Mouse (Mus musculus) ES-E14 (cell line): ENCODE results near the gene Clcnka. TPM values are rescaled to one million over a fixed set of nuclear protein-coding genes. Genes with fewer than 3 reads are reported as not detected.

Source experiments
- DNase-seq: peaks from one replicate; pipeline ENCODE4 v3.0.0-alpha.2; 2013; ENCODE audit warnings: low read depth, low spot score
- H3K27ac ChIP-seq: 2 replicates; pipeline ENCODE4 v1.5.1; 2012; ENCODE audit warnings: low read depth, mild to moderate bottlenecking, low read length, moderate library complexity, mixed read lengths; ENCODE audit not compliant: poor library complexity, insufficient read depth, severe bottlenecking
- H3K36me3 ChIP-seq: 2 replicates; pipeline ENCODE4 v1.6.1; 2012; ENCODE audit warnings: mild to moderate bottlenecking, low read length, moderate library complexity, mixed read lengths; ENCODE audit not compliant: control insufficient read depth, poor library complexity, insufficient read depth, severe bottlenecking
- H3K4me1 ChIP-seq, 2 experiments: fragments of 150-350 bp in 1 of 2; sonication (generic) in 1 of 2; 2 replicates each; pipeline ENCODE4 v1.6.1; 2012; ENCODE audit warnings: low read length in 2 of 2, mild to moderate bottlenecking in 1 of 2, mixed read lengths in 1 of 2; ENCODE audit not compliant: control insufficient read depth in 2 of 2, insufficient read depth in 2 of 2, poor library complexity in 1 of 2
- H3K4me3 ChIP-seq, 2 experiments: fragments of 150-350 bp in 1 of 2; sonication (generic) in 1 of 2; 2 replicates each; pipeline ENCODE4 v1.5.1; 2012; ENCODE audit warnings: low read length in 2 of 2, low read depth in 1 of 2, mild to moderate bottlenecking in 1 of 2, mixed read lengths in 1 of 2; ENCODE audit not compliant: insufficient read depth in 1 of 2, poor library complexity in 1 of 2, severe bottlenecking in 1 of 2
- H3K9ac ChIP-seq: 2 replicates; pipeline ENCODE4 v1.6.1; 2012; ENCODE audit warnings: low read depth, mild to moderate bottlenecking, low read length, mixed read lengths; ENCODE audit not compliant: poor library complexity, insufficient read depth, severe bottlenecking
- H3K9me3 ChIP-seq: fragments of 150-350 bp; sonication (generic); 2 replicates; pipeline ENCODE4 v1.6.1; 2012; ENCODE audit warnings: low read depth, mild to moderate bottlenecking, low read length; ENCODE audit not compliant: control insufficient read depth, insufficient read depth
- CHD2 ChIP-seq: IDR thresholded peaks from 2 replicates; pipeline ENCODE4 v1.6.1; 2014; ENCODE audit warnings: mild to moderate bottlenecking, low read depth, low read length, inconsistent platforms
- HCFC1 ChIP-seq: IDR thresholded peaks from 2 replicates; pipeline ENCODE4 v1.6.1; 2012; ENCODE audit warnings: low read length, inconsistent platforms, borderline replicate concordance; ENCODE audit not compliant: insufficient read depth
- MAFK ChIP-seq: IDR thresholded peaks from 2 replicates; pipeline ENCODE4 v1.6.1; 2014; ENCODE audit warnings: mild to moderate bottlenecking, low read depth, low read length, inconsistent platforms; ENCODE audit not compliant: insufficient read depth
- ZC3H11A ChIP-seq: IDR thresholded peaks from 2 replicates; pipeline ENCODE4 v1.6.1; 2012; ENCODE audit warnings: low read depth, mild to moderate bottlenecking, inconsistent platforms, low read length, borderline replicate concordance
- ZNF384 ChIP-seq: IDR thresholded peaks from 2 replicates; pipeline ENCODE4 v1.6.1; 2012; ENCODE audit warnings: low read depth, low read length, inconsistent platforms
- in situ Hi-C, 2 experiments: fragments of 600-800 bp; cut with MboI; formaldehyde crosslinking; loops; one replicate each; pipeline ENCODE4 v1.15.1; 2025; ENCODE audit warnings: low sequenced_read_pairs in 2 of 2, inconsistent platforms in 1 of 2; ENCODE audit not compliant: unreplicated experiment in 2 of 2
- total RNA-seq: library from RNA; depleted of rRNA; stranded (reverse); fragments of 300-350 nt; gene quantifications from 2 replicates; pipeline ENCODE4 v1.2.3, GENCODE M21; 2012

Clcnka gene
- total RNA-seq, 1 experiment: 0.62 TPM

DNA sequence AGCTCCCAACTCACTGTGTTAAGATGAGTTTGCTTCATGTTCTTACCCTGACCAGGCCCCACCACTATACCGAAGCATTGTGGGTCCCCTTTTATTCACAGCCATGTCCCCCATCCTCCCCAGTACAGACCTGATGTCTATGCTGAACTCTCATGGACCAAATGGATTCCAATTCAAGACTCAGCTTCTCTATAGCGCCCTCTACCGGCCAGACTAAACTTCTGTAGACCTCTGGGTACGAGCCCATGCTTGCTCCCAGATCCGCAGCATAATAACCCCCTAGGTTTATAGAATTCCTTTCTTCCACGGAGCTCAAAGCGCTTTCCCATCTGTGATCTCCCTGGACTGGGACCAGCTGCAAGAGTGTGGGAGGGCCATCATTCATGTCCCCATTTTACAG is 37.7 kb downstream of the Clcnka start:
- in situ Hi-C loops: loop anchor here in 1 of 2 experiments (5.0 kb wide), 1 partner anchor 84 kb away; no protein-coding TSS in a partner anchor
- Histone ChIP-seq H3K4me3 (no peak overlapping the region), H3K4me1 (peaks cover 5 to 31% of the 10 kb centered on the region in 2 experiments; a peak in 3 of 4 replicates), H3K9ac (0 out of 2 replicates have a peak overlapping the region, but pooled peaks have one; percentile 12), H3K9me3 (no peaks in the 10 kb centered on the region), H3K27ac (no peak overlapping the region), H3K36me3 (no peaks in the 10 kb centered on the region)
- TF ChIP-seq ZNF384 (no peak), ZC3H11A (peak; percentile 58; the same call in 1 of the 2 replicates), CHD2 (no peak), MAFK (no peak), HCFC1 (no peak)
- DNase-seq: peak; percentile 88

GRCm38 (mm10) chr4:141359222-141359621 is 39.3 kb downstream of the Clcnka start:
- TF ChIP-seq ZC3H11A (no peak), MAFK (no peak), ZNF384 (no peak), HCFC1 (no peak), CHD2 (no peak)
- Histone ChIP-seq H3K4me3 (no peak overlapping the region), H3K9me3 (no peaks in the 10 kb centered on the region), H3K9ac (no peak overlapping the region), H3K27ac (no peak overlapping the region), H3K4me1 (peaks cover 5 to 32% of the 10 kb centered on the region in 2 experiments; a peak in 3 of 4 replicates), H3K36me3 (no peaks in the 10 kb centered on the region)
- no peak for DNase-seq
- in situ Hi-C loops: no loop called here

GRCm38 (mm10) chr4:141357811-141358210 is 40.7 kb downstream of the Clcnka start:
- in situ Hi-C loops: no loop called here
- H3K36me3 ChIP-seq: no peaks in the 10 kb centered on the region
- no peak overlapping the region for H3K4me3 ChIP-seq
- H3K9ac ChIP-seq: no peak overlapping the region
- no peak overlapping the region for H3K27ac ChIP-seq
- DNase-seq: no peak
- TF ChIP-seq ZNF384 (no peak), MAFK (no peak), CHD2 (no peak), HCFC1 (no peak), ZC3H11A (no peak)
- peaks cover 5 to 38% of the 10 kb centered on the region in 2 experiments; a peak in 3 of 4 replicates for H3K4me1 ChIP-seq
- H3K9me3 ChIP-seq: no peaks in the 10 kb centered on the region

- in situ Hi-C loops: no loop called here
- H3K36me3 ChIP-seq: no peaks in the 10 kb centered on the region
- H3K9ac ChIP-seq: peak overlapping the region; percentile 0; the same call in 1 of the 2 replicates
- H3K27ac ChIP-seq: no peak overlapping the region; the same call in 1 of the 2 replicates
- DNase-seq: no peak
- TF ChIP-seq CHD2: no peak
- TF ChIP-seq ZC3H11A: no peak
- 0 out of 2 replicates have a peak, but pooled peaks have one; percentile 20 for TF ChIP-seq MAFK
- peak overlapping the region in 1 of 2 experiments; percentile 26; a peak in 1 of 4 replicates for H3K4me3 ChIP-seq
- no peaks in the 10 kb centered on the region for H3K9me3 ChIP-seq
- H3K4me1 ChIP-seq: peaks cover 2 to 23% of the 10 kb centered on the region in 2 experiments
These were observed 44.7 kb downstream of the Clcnka start for GRCm38 (mm10) chr4:141353868-141354267.
